Comparison of ENCODE assay signal across 22 mouse cellular contexts in the genomic region with DNA sequence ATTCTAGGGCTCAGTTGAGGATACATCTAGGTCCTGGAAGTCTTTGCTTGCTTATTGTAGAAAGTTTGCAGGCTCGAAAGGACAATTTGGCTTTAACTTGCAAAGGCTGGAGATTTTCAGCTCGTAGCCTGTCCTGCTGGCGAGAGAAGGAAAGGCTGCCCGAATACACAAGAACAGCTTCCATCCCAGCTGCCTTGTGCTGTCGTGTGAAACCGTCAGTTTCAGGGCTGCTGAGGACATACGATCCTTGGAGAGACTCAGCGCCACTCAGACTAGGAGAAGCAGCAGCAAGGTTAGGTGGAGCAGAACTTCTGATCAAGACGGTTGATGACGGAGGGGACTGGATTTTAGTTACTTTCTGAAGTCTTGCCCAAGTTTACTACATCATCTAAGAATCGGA.
A peak's percentile ranks its signal among the peaks of the same experiment; 100 is the strongest.
DNase-seq lines count a peak whose midpoint lies in the region; ATAC-seq and TF ChIP-seq lines count a peak whose summit lies in the region.
"Had no signal": no experiment of that assay in that cellular context is flagged by ENCODE, and none has a peak within 500 bp of the region (broad histone marks: within the 10 kb centered on the region; RNA-seq: fewer than 3 reads in every experiment).

No protein-coding gene starts in this region.

- no peak overlapping the region for H3K4me2 ChIP-seq in lung, embryonic 14.5 days
- H3K4me2 ChIP-seq in neural tube, embryonic 13.5 days = no peak overlapping the region
- no peak overlapping the region for H3K4me2 ChIP-seq in neural tube, embryonic 15.5 days
- H3K4me2 ChIP-seq: forebrain, embryonic 13.5 days; heart, embryonic 15.5 days; stomach, embryonic 15.5 days had no signal

- no peaks in the 10 kb centered on the region for H3K9me3 ChIP-seq in lung, embryonic 14.5 days (ENCODE audit: low read depth, low read length)
- H3K9me3 ChIP-seq in neural tube, embryonic 13.5 days = no peaks in the 10 kb centered on the region
- H3K9me3 ChIP-seq in neural tube, embryonic 15.5 days (replicated peaks) = no peaks in the 10 kb centered on the region
- H3K9me3 ChIP-seq: forebrain, embryonic 13.5 days; heart, embryonic 15.5 days; stomach, embryonic 15.5 days had no signal

- TF ChIP-seq POLR2A in lung, adult 2 months (IDR thresholded peaks at IDR 0.05; ENCODE audit: borderline replicate concordance, extremely low read depth, low read depth, low read length) = no peak

- H3K4me3 ChIP-seq in lung, embryonic 14.5 days (ENCODE audit: low read depth, low read length) = no peak overlapping the region
- no peak overlapping the region for H3K4me3 ChIP-seq in lung, adult 2 months (replicated peaks; ENCODE audit: extremely low read depth, low read depth, low read length)
- no peak overlapping the region for H3K4me3 ChIP-seq in neural tube, embryonic 13.5 days
- no peak overlapping the region for H3K4me3 ChIP-seq in neural tube, embryonic 15.5 days (replicated peaks)
- H3K4me3 ChIP-seq: erythroblast, embryonic 14.5 days; forebrain, embryonic 13.5 days; heart, embryonic 15.5 days; stomach, embryonic 15.5 days had no signal

- peak overlapping the region; percentile 40 for H3K27ac ChIP-seq in lung, embryonic 14.5 days (ENCODE audit: low read depth)
- H3K27ac ChIP-seq in neural tube, embryonic 13.5 days (replicated peaks) = peak overlapping the region; percentile 68
- no peak overlapping the region for H3K27ac ChIP-seq in neural tube, embryonic 15.5 days (replicated peaks)
- H3K27ac ChIP-seq: forebrain, embryonic 13.5 days; heart, embryonic 15.5 days; liver, embryonic 14.5 days; stomach, embryonic 15.5 days had no signal

- ATAC-seq in frontal cortex, adult (ENCODE audit: low TSS enrichment) = peak; percentile 55; the same call in 1 of the 2 replicates
- ATAC-seq in lung, embryonic 14.5 days (ENCODE audit: insufficient read depth) = peak; percentile 55
- no peak for ATAC-seq in neural tube, embryonic 13.5 days (ENCODE audit: low read depth)
- no peak for ATAC-seq in neural tube, embryonic 15.5 days (ENCODE audit: low FRiP score)
- ATAC-seq: forebrain, embryonic 13.5 days; intestine, embryonic 16.5 days had no signal

- no peaks in the 10 kb centered on the region for H3K27me3 ChIP-seq in lung, embryonic 14.5 days (ENCODE audit: insufficient read depth, low read length)
- no peaks in the 10 kb centered on the region for H3K27me3 ChIP-seq in neural tube, embryonic 13.5 days
- H3K27me3 ChIP-seq in neural tube, embryonic 15.5 days (replicated peaks) = no peaks in the 10 kb centered on the region
- H3K27me3 ChIP-seq: forebrain, embryonic 13.5 days; heart, embryonic 15.5 days; stomach, embryonic 15.5 days had no signal

- H3K9ac ChIP-seq in lung, embryonic 14.5 days = no peak overlapping the region
- no peak overlapping the region for H3K9ac ChIP-seq in neural tube, embryonic 13.5 days
- no peak overlapping the region for H3K9ac ChIP-seq in neural tube, embryonic 15.5 days (replicated peaks)
- H3K9ac ChIP-seq: forebrain, embryonic 13.5 days; heart, embryonic 15.5 days; liver, embryonic 14.5 days; stomach, embryonic 15.5 days had no signal

- H3K4me1 ChIP-seq in lung, embryonic 14.5 days (ENCODE audit: insufficient read depth) = peaks cover 22% of the 10 kb centered on the region
- H3K4me1 ChIP-seq in lung, adult 2 months (ENCODE audit: control insufficient read depth, insufficient read depth, low read length) = no peaks in the 10 kb centered on the region
- H3K4me1 ChIP-seq in neural tube, embryonic 13.5 days (replicated peaks) = peaks cover 50% of the 10 kb centered on the region
- H3K4me1 ChIP-seq in neural tube, embryonic 15.5 days = 0 out of 2 replicates have a peak, but pooled peaks cover 7% of the 10 kb centered on the region

- TF ChIP-seq CTCF in lung, embryonic 14.5 days (IDR thresholded peaks at IDR 0.05; ENCODE audit: low read depth) = peak; percentile 38
- TF ChIP-seq CTCF in lung, adult 2 months (IDR thresholded peaks at IDR 0.05; ENCODE audit: insufficient read depth, low read length) = no peak

- DNase-seq in frontal cortex, postnatal 10 days (ENCODE audit: low spot score in 2 of 2) = no peak
- peak; percentile 79 for DNase-seq in lung, embryonic 14.5 days
- DNase-seq in lung, adult 2 months = no peak
- DNase-seq in adrenal gland, postnatal 36 days = no peak
- DNase-seq: adrenal gland, postnatal 25 days; cerebellum, adult 18-20 months; cerebellum, postnatal 10 days; gastrocnemius, postnatal 14 days; layer of hippocampus, postnatal 36 days; liver; midbrain, embryonic 14.5 days; right cerebral cortex, postnatal 25 days; thymus, postnatal 14 days had no signal

- WGBS in lung, embryonic 14.5 days = 32% methylated on average over 11 of the region's 11 CpGs
- 58% methylated on average over 11 of the region's 11 CpGs for WGBS in lung, adult 2 months
- 77% methylated on average over 11 of the region's 11 CpGs for WGBS in neural tube, embryonic 13.5 days
- WGBS in neural tube, embryonic 15.5 days = 68% methylated on average over 11 of the region's 11 CpGs

- no peaks in the 10 kb centered on the region for H3K36me3 ChIP-seq in lung, embryonic 14.5 days (ENCODE audit: insufficient read depth)
- H3K36me3 ChIP-seq in neural tube, embryonic 13.5 days = no peaks in the 10 kb centered on the region
- no peaks in the 10 kb centered on the region for H3K36me3 ChIP-seq in neural tube, embryonic 15.5 days
- H3K36me3 ChIP-seq: heart, embryonic 15.5 days; stomach, embryonic 15.5 days had no signal

Comparison
In these comparisons a context has a peak if more than half of its experiments do, and no peak if none do; other contexts are left out.
1. ATAC-seq: peak in frontal cortex, adult (single experiment) and lung, embryonic 14.5 days (single experiment); none in neural tube, embryonic 13.5 days (single experiment) and neural tube, embryonic 15.5 days (single experiment).